Comparison of ENCODE assay signal across 29 mouse cellular contexts in genomic region chr3:21464245-21464644, GRCm38 (mm10).
DNase-seq lines count a peak whose midpoint lies in the region; ATAC-seq lines count a peak whose summit lies in the region.
"Had no signal": no experiment of that assay in that cellular context is flagged by ENCODE, and none has a peak within 500 bp of the region (broad histone marks: within the 10 kb centered on the region; RNA-seq: fewer than 3 reads in every experiment).

No protein-coding gene starts in this region.

- H3K4me3 ChIP-seq in lung, embryonic 15.5 days, result no peak overlapping the region
- H3K4me3 ChIP-seq: embryonic facial prominence, embryonic 12.5 days; embryonic facial prominence, embryonic 15.5 days; heart, embryonic 12.5 days; heart, embryonic 15.5 days; hindbrain, embryonic 10.5 days; hindbrain, embryonic 13.5 days had no signal

- no peak overlapping the region for H3K4me2 ChIP-seq in lung, embryonic 15.5 days
- H3K4me2 ChIP-seq: embryonic facial prominence, embryonic 12.5 days; embryonic facial prominence, embryonic 15.5 days; heart, embryonic 12.5 days; heart, embryonic 15.5 days; hindbrain, embryonic 13.5 days had no signal

- no peaks in the 10 kb centered on the region for H3K9me3 ChIP-seq in lung, embryonic 15.5 days
- H3K9me3 ChIP-seq: embryonic facial prominence, embryonic 12.5 days; embryonic facial prominence, embryonic 15.5 days; G1E; heart, embryonic 15.5 days; hindbrain, embryonic 13.5 days had no signal

- ATAC-seq in lung, embryonic 15.5 days (ENCODE audit: borderline replicate concordance, extremely low read depth, low FRiP score, low TSS enrichment), result peak; percentile 85
- ATAC-seq: forebrain, embryonic 14.5 days; forebrain, postnatal 0 days; Patski had no signal

- no peaks in the 10 kb centered on the region for H3K36me3 ChIP-seq in lung, embryonic 15.5 days
- H3K36me3 ChIP-seq: embryonic facial prominence, embryonic 12.5 days; embryonic facial prominence, embryonic 15.5 days; G1E; heart, embryonic 12.5 days; heart, embryonic 15.5 days; hindbrain, embryonic 10.5 days; hindbrain, embryonic 13.5 days had no signal

- H3K4me1 ChIP-seq in lung, embryonic 15.5 days, result peaks cover 6% of the 10 kb centered on the region; the same call in 1 of the 2 replicates
- H3K4me1 ChIP-seq: embryonic facial prominence, embryonic 15.5 days; heart, embryonic 12.5 days; hindbrain, embryonic 10.5 days had no signal

- H3K27me3 ChIP-seq in lung, embryonic 15.5 days, result no peaks in the 10 kb centered on the region
- H3K27me3 ChIP-seq: CH12.LX; embryonic facial prominence, embryonic 12.5 days; embryonic facial prominence, embryonic 15.5 days; heart, embryonic 12.5 days; heart, embryonic 15.5 days; hindbrain, embryonic 13.5 days; Patski had no signal

- H3K27ac ChIP-seq in lung, embryonic 15.5 days, result no peak overlapping the region
- H3K27ac ChIP-seq: embryonic facial prominence, embryonic 12.5 days; embryonic facial prominence, embryonic 15.5 days; heart, embryonic 15.5 days; hindbrain, embryonic 10.5 days; hindbrain, embryonic 13.5 days had no signal

- no peak overlapping the region for H3K9ac ChIP-seq in lung, embryonic 15.5 days
- H3K9ac ChIP-seq: embryonic facial prominence, embryonic 12.5 days; embryonic facial prominence, embryonic 15.5 days; forebrain, postnatal 0 days; heart, embryonic 12.5 days; heart, embryonic 15.5 days; hindbrain, embryonic 13.5 days had no signal

- no peak for DNase-seq in lung, adult 18-20 months
- peak; percentile 42 for DNase-seq in retina, adult 2 months (ENCODE audit: low read depth, low spot score)
- no peak for DNase-seq in retina, embryonic 14.5 days (ENCODE audit: low spot score)
- DNase-seq in lung, postnatal 36 days, result peak; percentile 28
- DNase-seq in layer of hippocampus, postnatal 10 days (ENCODE audit: low spot score in 2 of 2), result no peak
- DNase-seq in frontal cortex, postnatal 14 days (ENCODE audit: low spot score in 2 of 2), result no peak
- DNase-seq: adrenal gland, adult 2 months; adrenal gland, postnatal 14 days; B cell, adult 2 months; cerebellum, adult 11 months; cerebellum, adult 2 months; cerebellum, adult 9-11 months; cerebellum, postnatal 25 days; forebrain, postnatal 0 days; gastrocnemius, postnatal 25 days; heart, adult 18-20 months; heart, postnatal 10 days; heart, postnatal 36 days had no signal

- 40% methylated on average over 4 of the region's 4 CpGs for WGBS in lung, embryonic 15.5 days

Comparison
In these comparisons a context has a peak if more than half of its experiments do, and no peak if none do; other contexts are left out.
1. DNase-seq: peak in retina, adult 2 months (single experiment) and lung, postnatal 36 days (single experiment); none in lung, adult 18-20 months (0 of 2), retina, embryonic 14.5 days (single experiment), layer of hippocampus, postnatal 10 days (0 of 2) and frontal cortex, postnatal 14 days (0 of 2).